Mouse (Mus musculus) heart, postnatal 0 days (tissue): Measurements from ENCODE around the gene Zfp652.

Experiments used
- CTCF ChIP-seq: IDR thresholded peaks from 2 replicates; pipeline ENCODE4 v1.5.1; 2016; ENCODE audit warnings: antibody characterized with exemption, control low read depth, low read depth
- EP300 ChIP-seq: IDR thresholded peaks from 2 replicates; pipeline ENCODE4 v1.6.1; 2016; ENCODE audit warnings: antibody characterized with exemption, low read depth

DNA sequence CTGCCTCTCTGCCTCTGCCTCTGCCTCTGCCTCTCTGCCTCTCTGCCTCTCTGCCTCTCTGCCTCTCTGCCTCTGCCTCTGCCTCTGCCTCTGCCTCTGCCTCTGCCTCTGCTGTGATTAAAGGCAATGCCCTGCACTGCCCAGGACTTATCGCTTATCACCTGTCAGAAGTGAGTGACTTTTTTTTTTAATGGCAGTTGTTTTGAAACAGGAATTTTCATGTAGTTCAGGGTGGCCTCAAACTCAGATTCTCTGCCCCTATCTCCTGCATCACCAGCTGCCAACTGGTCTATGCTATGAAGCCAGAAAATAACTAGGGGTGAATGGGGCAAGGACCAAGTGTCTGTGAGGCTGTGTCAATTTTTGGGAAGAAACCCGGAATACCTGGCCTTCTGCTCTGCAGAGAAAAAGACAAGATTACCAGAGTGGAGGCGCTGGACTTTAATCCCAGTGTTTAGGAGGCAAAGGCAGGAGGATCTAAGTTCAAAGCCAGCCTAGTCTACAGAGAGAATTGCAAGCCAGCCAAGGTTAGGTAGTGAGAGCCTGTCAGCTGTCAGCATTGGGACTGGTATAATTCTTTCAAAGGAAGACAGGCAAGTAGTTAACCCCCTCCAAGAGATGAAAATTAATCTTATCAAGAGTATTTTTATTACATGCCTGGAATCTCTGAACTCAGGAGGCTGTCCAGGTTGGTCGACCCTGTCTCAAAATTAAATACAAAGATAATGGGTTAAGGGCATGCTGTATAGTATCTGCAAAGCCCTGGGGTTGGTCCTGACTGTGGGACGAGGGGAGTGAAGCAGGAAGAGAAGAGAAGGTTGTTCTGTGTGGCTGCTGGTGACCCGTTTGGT is 114.1 kb downstream of the Zfp652 start:
- TF ChIP-seq CTCF (no peak), EP300 (no peak)
